Mouse (Mus musculus) heart, postnatal 0 days (tissue): ENCODE measurements around the gene Mapt.

Experiments used
- CTCF ChIP-seq: IDR thresholded peaks from 2 replicates; pipeline ENCODE4 v1.5.1; 2016; ENCODE audit warnings: antibody characterized with exemption, control low read depth, low read depth
- EP300 ChIP-seq: IDR thresholded peaks from 2 replicates; pipeline ENCODE4 v1.6.1; 2016; ENCODE audit warnings: antibody characterized with exemption, low read depth

- no peak for TF ChIP-seq CTCF
- no peak for TF ChIP-seq EP300
Measured at GRCm38 (mm10) chr11:104229391-104229790, 1.8 kb upstream of the Mapt start.
